Mouse (Mus musculus): ENCODE results near the gene Cmtm5. TPM values are rescaled to one million over a fixed set of nuclear protein-coding genes. Genes with fewer than 3 reads are reported as not detected.

Cmtm5 gene
- polyA plus RNA-seq, 1 experiment from 2014 or later: 5.2 TPM

MicroRNAs encoded within 50 kb of the gene (microRNA counts, 519-probe panel; counts per million panel counts)
- microRNA mmu-miR-208a: 470 counts per million, percentile 58 among the panel's probes with 10 or more counts
- 470 counts per million, percentile 58 among the panel's probes with 10 or more counts for microRNA mmu-miR-208b

Small RNAs within 50 kb of the gene (microRNA-seq; reads per million reads assigned to microRNA genes)
- gene Mir208a (4.3 reads per million, percentile 9 among the genes with 10 or more reads in this experiment), gene Mir208b (33.9 reads per million, percentile 34 among the genes with 10 or more reads in this experiment)

Other genes with a start within 250 kb of the Cmtm5 start
- 158 and 168 TPM in 2 replicates for gene Acin1, start 249.3 kb upstream of the Cmtm5 start, polyA plus RNA-seq (2016; fragmentation: Nextera tagmentation; extraction: Ambion mirVana)
- 0.16 and 0.21 TPM in 2 replicates for gene Gm29776, start 237.4 kb upstream of the Cmtm5 start, polyA plus RNA-seq (2016; fragmentation: Nextera tagmentation; extraction: Ambion mirVana)
- 0.31 TPM in 1 of 2 replicates, not detected in the other for gene Cebpe, start 224.1 kb upstream of the Cmtm5 start, polyA plus RNA-seq (2016; fragmentation: Nextera tagmentation; extraction: Ambion mirVana)
- gene Slc7a8, start 154.3 kb upstream of the Cmtm5 start, polyA plus RNA-seq (2016; fragmentation: Nextera tagmentation; extraction: Ambion mirVana): 3.9 and 5.7 TPM in 2 replicates
- not detected in 2 replicates for gene Rnf212b, start 122.1 kb upstream of the Cmtm5 start, polyA plus RNA-seq (2016; fragmentation: Nextera tagmentation; extraction: Ambion mirVana)
- gene Homez, start 65.3 kb upstream of the Cmtm5 start, polyA plus RNA-seq (2016; fragmentation: Nextera tagmentation; extraction: Ambion mirVana): 11.0 and 14.0 TPM in 2 replicates
- 0.48 and 1.5 TPM in 2 replicates for gene Ppp1r3e, start 58.7 kb upstream of the Cmtm5 start, polyA plus RNA-seq (2016; fragmentation: Nextera tagmentation; extraction: Ambion mirVana)
- gene Bcl2l2, start 52.9 kb upstream of the Cmtm5 start, polyA plus RNA-seq (2016; fragmentation: Nextera tagmentation; extraction: Ambion mirVana): 3.6 and 3.7 TPM in 2 replicates
- 0.32 TPM in 1 of 2 replicates, not detected in the other for gene Gm20521, start 52.8 kb upstream of the Cmtm5 start, polyA plus RNA-seq (2016; fragmentation: Nextera tagmentation; extraction: Ambion mirVana)
- gene Pabpn1, start 43.8 kb upstream of the Cmtm5 start, polyA plus RNA-seq (2016; fragmentation: Nextera tagmentation; extraction: Ambion mirVana): 200 and 201 TPM in 2 replicates
- gene Slc22a17, start 23.1 kb upstream of the Cmtm5 start, polyA plus RNA-seq (2016; fragmentation: Nextera tagmentation; extraction: Ambion mirVana): 135 and 137 TPM in 2 replicates
- 28.4 and 32.9 TPM in 2 replicates for gene Efs, start 10.1 kb upstream of the Cmtm5 start, polyA plus RNA-seq (2016; fragmentation: Nextera tagmentation; extraction: Ambion mirVana)
- gene Il25, start 3.6 kb upstream of the Cmtm5 start, polyA plus RNA-seq (2016; fragmentation: Nextera tagmentation; extraction: Ambion mirVana): not detected in 2 replicates
- 0.81 and 1.4 TPM in 2 replicates for gene Myh6, start 30.7 kb downstream of the Cmtm5 start, polyA plus RNA-seq (2016; fragmentation: Nextera tagmentation; extraction: Ambion mirVana)
- gene Gm17428, start 40.7 kb downstream of the Cmtm5 start, polyA plus RNA-seq (2016; fragmentation: Nextera tagmentation; extraction: Ambion mirVana): not detected in 2 replicates
- 4.9 and 9.1 TPM in 2 replicates for gene Myh7, start 58.4 kb downstream of the Cmtm5 start, polyA plus RNA-seq (2016; fragmentation: Nextera tagmentation; extraction: Ambion mirVana)
- gene Ngdn, start 79.2 kb downstream of the Cmtm5 start, polyA plus RNA-seq (2016; fragmentation: Nextera tagmentation; extraction: Ambion mirVana): 63.2 and 63.4 TPM in 2 replicates
- 30.9 and 33.1 TPM in 2 replicates for gene Zfhx2, start 156.1 kb downstream of the Cmtm5 start, polyA plus RNA-seq (2016; fragmentation: Nextera tagmentation; extraction: Ambion mirVana)
- 27.3 and 27.7 TPM in 2 replicates for gene Thtpa, start 158.5 kb downstream of the Cmtm5 start, polyA plus RNA-seq (2016; fragmentation: Nextera tagmentation; extraction: Ambion mirVana)
- 9.4 and 10.1 TPM in 2 replicates for gene Ap1g2, start 170.3 kb downstream of the Cmtm5 start, polyA plus RNA-seq (2016; fragmentation: Nextera tagmentation; extraction: Ambion mirVana)
- 10.5 and 11.5 TPM in 2 replicates for gene Jph4, start 180.7 kb downstream of the Cmtm5 start, polyA plus RNA-seq (2016; fragmentation: Nextera tagmentation; extraction: Ambion mirVana)